Mouse (Mus musculus) adrenal gland, postnatal 14 days (tissue): ENCODE data around the gene Psd. TPM values are rescaled to one million over a fixed set of nuclear protein-coding genes. Genes with fewer than 3 reads are reported as not detected.
A peak's percentile ranks its signal among the peaks of the same experiment; 100 is the strongest.

ENCODE experiments used
- DNase-seq: peaks from one replicate; pipeline ENCODE4 v3.0.0; 2021; ENCODE audit warnings: mixed read lengths
- total RNA-seq: library from RNA; stranded (reverse); gene quantifications from 2 replicates; pipeline ENCODE4 v1.2.3, GENCODE M21; 2021

Psd gene
- total RNA-seq, 1 experiment from 2014 or later = 6.0 TPM

GRCm38 (mm10) chr19:46305432-46306267 is 21.3 kb downstream of the Psd start:
- peak; percentile 94 for DNase-seq

- DNase-seq = peak; percentile 50
Observed at GRCm38 (mm10) chr19:46304908-46305333, 22.0 kb downstream of the Psd start.

- peak; percentile 97 for DNase-seq
Observed at GRCm38 (mm10) chr19:46304216-46304841, 22.6 kb downstream of the Psd start, which contains the start of gene Nfkb2. TSS of gene Nfkb2 (plus strand) at chr19:46304320.

GRCm38 (mm10) chr19:46303251-46304215 is 23.4 kb downstream of the Psd start:
- DNase-seq = no peak

GRCm38 (mm10) chr19:46302551-46302950 is 24.4 kb downstream of the Psd start:
- no peak for DNase-seq

GRCm38 (mm10) chr19:46300294-46301045 is 26.5 kb downstream of the Psd start:
- no peak for DNase-seq

- no peak for DNase-seq
Observed at GRCm38 (mm10) chr19:46296938-46297337, 30.0 kb downstream of the Psd start.

GRCm38 (mm10) chr19:46290535-46291105 is 36.3 kb downstream of the Psd start:
- DNase-seq = peak; percentile 58

GRCm38 (mm10) chr19:46287566-46287965 is 39.4 kb downstream of the Psd start:
- DNase-seq = no peak

GRCm38 (mm10) chr19:46286926-46287325 is 40.0 kb downstream of the Psd start:
- DNase-seq = no peak

GRCm38 (mm10) chr19:46286047-46286446 is 40.9 kb downstream of the Psd start:
- DNase-seq = no peak

- DNase-seq = no peak
Observed at GRCm38 (mm10) chr19:46285631-46286030, 41.3 kb downstream of the Psd start.

GRCm38 (mm10) chr19:46284686-46285085 is 42.3 kb downstream of the Psd start:
- no peak for DNase-seq

- DNase-seq = no peak
Observed at GRCm38 (mm10) chr19:46282081-46282849, 44.7 kb downstream of the Psd start.

- DNase-seq = peak; percentile 39
Observed at GRCm38 (mm10) chr19:46275307-46275706, 51.6 kb downstream of the Psd start.

- DNase-seq = no peak
Observed at GRCm38 (mm10) chr19:46264762-46265161, 62.2 kb downstream of the Psd start.
